Mouse (Mus musculus): ENCODE results near the gene Smg1.

Smg1 gene

GRCm38 (mm10) chr7:118243453-118244385 lies at the start of gene Smg1:
Gene Smg1, minus strand, starts transcription at chr7:118243670.
- peak; percentile 100 for DNase-seq (ENCODE audit: low spot score)

- DNase-seq (ENCODE audit: low spot score): no peak
Measured at GRCm38 (mm10) chr7:118283186-118283585, 39.7 kb upstream of the Smg1 start.

- DNase-seq (ENCODE audit: low spot score): no peak
Measured at GRCm38 (mm10) chr7:118282543-118282942, 39.1 kb upstream of the Smg1 start.

GRCm38 (mm10) chr7:118279521-118279920 lies 36.1 kb upstream of the Smg1 start:
- DNase-seq (ENCODE audit: low spot score): no peak

- DNase-seq (ENCODE audit: low spot score): peak; percentile 14
Measured at GRCm38 (mm10) chr7:118277335-118277910, 34.0 kb upstream of the Smg1 start.

GRCm38 (mm10) chr7:118276684-118277334 lies 33.3 kb upstream of the Smg1 start:
- no peak for DNase-seq (ENCODE audit: low spot score)

GRCm38 (mm10) chr7:118275265-118275664 lies 31.8 kb upstream of the Smg1 start:
- no peak for DNase-seq (ENCODE audit: low spot score)

- no peak for DNase-seq (ENCODE audit: low spot score)
Measured at GRCm38 (mm10) chr7:118274851-118275250, 31.4 kb upstream of the Smg1 start.

- DNase-seq (ENCODE audit: low spot score): no peak
Measured at GRCm38 (mm10) chr7:118274169-118274568, 30.7 kb upstream of the Smg1 start.

- no peak for DNase-seq (ENCODE audit: low spot score)
Measured at GRCm38 (mm10) chr7:118266099-118266498, 22.6 kb upstream of the Smg1 start.

GRCm38 (mm10) chr7:118263606-118264005 lies 20.1 kb upstream of the Smg1 start:
- no peak for DNase-seq (ENCODE audit: low spot score)

GRCm38 (mm10) chr7:118262409-118262808 lies 18.9 kb upstream of the Smg1 start:
- no peak for DNase-seq (ENCODE audit: low spot score)

- no peak for DNase-seq (ENCODE audit: low spot score)
Measured at GRCm38 (mm10) chr7:118259676-118260305, 16.3 kb upstream of the Smg1 start.

GRCm38 (mm10) chr7:118258451-118258850 lies 15.0 kb upstream of the Smg1 start:
- DNase-seq (ENCODE audit: low spot score): no peak

GRCm38 (mm10) chr7:118256740-118257139 lies 13.3 kb upstream of the Smg1 start:
- no peak for DNase-seq (ENCODE audit: low spot score)

- no peak for DNase-seq (ENCODE audit: low spot score)
Measured at GRCm38 (mm10) chr7:118254460-118254859, 11.0 kb upstream of the Smg1 start.

- no peak for DNase-seq (ENCODE audit: low spot score)
Measured at GRCm38 (mm10) chr7:118254015-118254414, 10.5 kb upstream of the Smg1 start.

- DNase-seq (ENCODE audit: low spot score): peak; percentile 9
Measured at GRCm38 (mm10) chr7:118252979-118253378, 9.5 kb upstream of the Smg1 start.

- no peak for DNase-seq (ENCODE audit: low spot score)
Measured at GRCm38 (mm10) chr7:118252349-118252748, 8.9 kb upstream of the Smg1 start.

GRCm38 (mm10) chr7:118251392-118252170 lies 8.1 kb upstream of the Smg1 start:
- DNase-seq (ENCODE audit: low spot score): no peak

- no peak for DNase-seq (ENCODE audit: low spot score)
Measured at GRCm38 (mm10) chr7:118250482-118251160, 7.2 kb upstream of the Smg1 start.
